Mouse (Mus musculus) B cell, adult 2 months (primary cell): ENCODE data around the gene Sec14l4.

Experiments
- DNase-seq, 2 experiments: peaks; one replicate each; pipeline ENCODE4 v3.0.0; 2022

Sec14l4 gene

GRCm38 (mm10) chr11:4080219-4080618 lies 49.0 kb downstream of the Sec14l4 start:
- peak; percentile 61 to 62 for DNase-seq

GRCm38 (mm10) chr11:4083316-4084078 lies 52.2 kb downstream of the Sec14l4 start:
- peak; percentile 66 to 67 for DNase-seq

- no peak for DNase-seq
Observed at GRCm38 (mm10) chr11:4086246-4086645, 55.0 kb downstream of the Sec14l4 start.

DNA sequence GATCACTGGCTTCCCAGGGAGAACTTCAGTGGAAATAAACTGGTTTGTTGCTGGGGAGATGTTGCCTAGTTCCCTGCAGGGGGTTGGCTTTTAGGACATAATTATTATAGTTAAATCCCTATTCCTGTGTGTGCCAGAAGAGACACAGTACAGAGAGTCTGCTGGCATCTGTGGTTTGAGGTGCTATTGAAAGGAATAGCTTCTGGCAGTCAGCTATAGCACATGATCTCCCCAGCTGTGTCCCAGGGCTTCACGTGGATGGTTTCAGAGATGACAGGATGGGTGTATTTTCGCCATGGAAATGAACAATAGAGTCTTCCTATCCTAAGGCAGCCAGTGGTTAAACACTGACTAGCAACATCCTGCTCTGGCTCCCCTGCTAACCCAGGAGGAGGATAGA lies 56.0 kb downstream of the Sec14l4 start:
- DNase-seq: no peak

GRCm38 (mm10) chr11:4093459-4094377 lies 62.5 kb downstream of the Sec14l4 start:
- no peak for DNase-seq

DNA sequence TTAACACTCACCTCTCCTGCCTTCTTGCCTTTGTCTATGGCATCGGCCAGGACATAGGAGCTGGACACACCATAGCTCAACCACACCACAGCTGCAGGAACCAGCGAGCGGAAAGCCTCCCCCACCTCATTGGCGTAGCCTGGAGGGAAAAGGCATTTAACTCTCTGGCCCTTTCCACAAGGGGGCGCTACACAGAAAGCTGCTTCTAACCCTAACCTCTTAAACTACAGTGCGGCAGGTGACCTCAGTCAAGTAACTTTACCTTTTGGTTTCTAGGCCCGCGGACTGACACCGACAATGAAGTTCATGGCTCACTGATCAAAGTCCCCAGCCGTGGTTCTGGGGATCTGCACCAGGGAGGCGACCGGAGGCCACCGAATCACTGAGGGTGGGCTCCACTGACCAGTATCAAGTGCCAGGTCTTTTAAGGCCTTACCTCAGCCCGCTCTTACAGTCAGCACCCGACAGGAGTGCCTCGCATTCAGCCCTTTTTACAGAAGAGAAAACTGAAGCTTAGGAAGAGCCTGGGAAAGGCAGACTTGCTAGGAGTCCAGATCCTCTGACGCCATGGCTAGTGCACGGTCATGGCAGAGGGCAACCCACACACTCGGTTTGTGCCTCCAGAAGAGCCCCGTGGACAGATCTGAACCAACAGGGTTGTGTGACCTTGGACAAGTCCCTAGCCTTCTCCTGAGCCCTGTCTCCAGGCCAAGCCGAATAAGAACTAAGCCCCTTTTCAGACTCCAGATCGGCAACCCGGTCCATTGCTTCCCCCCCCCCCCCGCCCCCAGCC lies 63.3 kb downstream of the Sec14l4 start:
- peak; percentile 89 for DNase-seq

DNA sequence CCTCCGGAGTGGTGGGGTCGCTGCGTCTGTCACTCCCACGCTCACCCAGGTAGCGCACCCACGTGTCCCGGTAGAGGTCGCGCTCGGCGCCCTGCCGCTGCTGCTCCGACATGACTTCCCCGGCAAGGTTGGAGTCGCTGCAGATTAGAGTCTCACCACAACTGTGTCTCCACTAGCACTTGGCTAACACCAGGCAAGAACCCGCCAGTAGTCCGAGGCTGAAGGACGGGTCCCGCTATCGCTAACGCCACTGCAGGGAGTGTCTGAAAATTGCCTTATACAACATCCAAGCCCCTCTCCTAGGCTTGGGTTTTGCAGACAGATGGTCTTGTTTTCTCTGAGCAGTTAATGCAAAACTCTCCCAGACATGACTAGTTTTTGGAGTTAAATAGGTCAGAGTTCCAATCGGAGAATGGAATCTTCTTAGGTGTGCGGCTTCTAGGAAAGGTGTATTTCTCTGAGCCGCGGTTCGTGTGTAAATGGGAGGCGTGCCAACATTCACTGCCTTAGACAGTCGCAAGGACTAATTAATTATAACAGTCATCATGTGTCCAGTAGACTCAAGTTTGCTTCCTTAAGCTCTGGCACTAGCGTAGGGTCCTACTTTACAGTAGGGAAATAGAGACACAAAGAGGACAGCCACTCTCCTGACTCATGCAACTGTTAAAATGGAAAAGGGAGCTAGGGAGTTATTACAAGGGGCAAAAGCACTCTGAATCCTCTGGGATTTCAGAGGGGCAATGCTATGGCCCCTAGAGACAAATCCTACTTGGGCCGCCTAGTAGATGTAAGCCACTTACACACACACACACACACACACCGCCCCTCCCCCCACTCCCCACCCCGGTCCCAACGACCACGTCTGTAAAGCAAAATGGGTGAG lies 64.2 kb downstream of the Sec14l4 start, which contains the start of gene Mtfp1:
TSS of gene Mtfp1 (minus strand) at position 275 of the 883 bp plus-strand sequence.
- peak; percentile 61 to 62 for DNase-seq

- peak; percentile 93 to 94 for DNase-seq
Observed at GRCm38 (mm10) chr11:4096054-4096984, 65.1 kb downstream of the Sec14l4 start.

DNA sequence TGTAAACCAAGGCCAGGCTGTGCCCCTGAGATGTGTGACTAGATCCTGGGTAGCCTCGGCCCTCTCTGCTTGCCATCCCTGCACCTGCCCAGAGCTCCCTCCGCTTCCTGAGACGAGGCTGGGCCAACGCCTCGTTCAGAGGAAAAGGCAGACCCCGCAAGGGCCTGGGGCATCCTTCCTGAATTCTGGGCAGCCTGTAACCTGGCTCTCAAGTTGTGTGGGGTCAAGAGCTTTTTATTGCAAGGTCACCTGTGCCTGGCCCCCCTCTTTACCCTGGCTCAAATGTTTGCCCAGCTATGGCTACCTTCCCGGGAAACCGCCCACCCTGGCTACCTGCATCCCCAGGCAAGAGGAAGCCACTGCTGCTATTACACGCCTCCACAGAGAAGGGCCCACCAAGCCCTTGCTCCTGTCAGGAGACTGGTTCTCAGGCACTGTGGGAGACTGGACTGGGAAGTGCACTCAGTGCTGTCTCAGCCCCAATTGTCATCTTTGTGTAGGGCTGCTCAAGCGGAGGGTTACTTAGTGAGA lies 65.9 kb downstream of the Sec14l4 start:
- DNase-seq: no peak
